23 mouse cellular contexts compared by ENCODE assay signal in genomic region chr1:50745049-50745448, GRCm38 (mm10).
"Had no signal": no experiment of that assay in that cellular context is flagged by ENCODE, and none has a peak within 500 bp of the region (broad histone marks: within the 10 kb centered on the region; RNA-seq: fewer than 3 reads in every experiment).

No protein-coding gene starts in this region.

- ATAC-seq: liver, embryonic 12.5 days; midbrain, embryonic 13.5 days had no signal

- H3K4me3 ChIP-seq: layer of hippocampus, adult 2 months; limb, embryonic 10.5 days; limb, embryonic 13.5 days; liver, embryonic 12.5 days; liver, embryonic 15.5 days; lung, embryonic 15.5 days; megakaryocyte, embryonic 14.5 days; midbrain, embryonic 13.5 days; neural tube, embryonic 12.5 days had no signal

- H3K4me1 ChIP-seq: limb, embryonic 10.5 days; limb, embryonic 13.5 days; liver, embryonic 12.5 days; liver, embryonic 15.5 days; lung, embryonic 15.5 days; megakaryocyte, embryonic 14.5 days; midbrain, embryonic 13.5 days; neural tube, embryonic 12.5 days had no signal

- H3K27me3 ChIP-seq: limb, embryonic 13.5 days; liver, embryonic 12.5 days; liver, embryonic 15.5 days; lung, embryonic 15.5 days; megakaryocyte, embryonic 14.5 days; midbrain, embryonic 13.5 days; neural tube, embryonic 12.5 days had no signal

- H3K36me3 ChIP-seq: limb, embryonic 10.5 days; limb, embryonic 13.5 days; liver, embryonic 12.5 days; liver, embryonic 15.5 days; lung, embryonic 15.5 days; midbrain, embryonic 13.5 days; neural tube, embryonic 12.5 days had no signal

- H3K9me3 ChIP-seq: limb, embryonic 10.5 days; limb, embryonic 13.5 days; liver, embryonic 12.5 days; liver, embryonic 15.5 days; lung, embryonic 15.5 days; megakaryocyte, embryonic 14.5 days; midbrain, embryonic 13.5 days; neural tube, embryonic 12.5 days had no signal

- DNase-seq: kidney, postnatal 25 days; layer of hippocampus, adult 9-11 months; liver; lung, adult 18-20 months; lung, postnatal 10 days; lung, postnatal 36 days; right cerebral cortex, adult 18-20 months; right cerebral cortex, postnatal 14 days; right cerebral cortex, postnatal 4 days; thymus, adult 2 months; thymus, postnatal 14 days; thymus, postnatal 4 days had no signal

- H3K27ac ChIP-seq: kidney, postnatal 0 days; layer of hippocampus, adult 2 months; limb, embryonic 10.5 days; limb, embryonic 13.5 days; liver, embryonic 12.5 days; liver, embryonic 15.5 days; lung, embryonic 15.5 days; midbrain, embryonic 13.5 days; neural tube, embryonic 12.5 days; stomach, postnatal 0 days had no signal

- H3K9ac ChIP-seq: limb, embryonic 13.5 days; liver, embryonic 12.5 days; liver, embryonic 15.5 days; lung, embryonic 15.5 days; midbrain, embryonic 13.5 days; neural tube, embryonic 12.5 days had no signal

- H3K4me2 ChIP-seq: limb, embryonic 13.5 days; liver, embryonic 12.5 days; liver, embryonic 15.5 days; lung, embryonic 15.5 days; midbrain, embryonic 13.5 days; neural tube, embryonic 12.5 days had no signal
